Mouse (Mus musculus) cerebral cortex, adult 2 months (tissue): Measurements from ENCODE around the gene Ric8b.

ENCODE experiments used
- WGBS: fragments of 180-500 bp; shearing (Covaris S2); methylation state at CpG from one replicate; pipeline ENCODE4 v1.1.7; 2018; 5-methylcytosine and 5-hydroxymethylcytosine counted together

Ric8b gene

DNA sequence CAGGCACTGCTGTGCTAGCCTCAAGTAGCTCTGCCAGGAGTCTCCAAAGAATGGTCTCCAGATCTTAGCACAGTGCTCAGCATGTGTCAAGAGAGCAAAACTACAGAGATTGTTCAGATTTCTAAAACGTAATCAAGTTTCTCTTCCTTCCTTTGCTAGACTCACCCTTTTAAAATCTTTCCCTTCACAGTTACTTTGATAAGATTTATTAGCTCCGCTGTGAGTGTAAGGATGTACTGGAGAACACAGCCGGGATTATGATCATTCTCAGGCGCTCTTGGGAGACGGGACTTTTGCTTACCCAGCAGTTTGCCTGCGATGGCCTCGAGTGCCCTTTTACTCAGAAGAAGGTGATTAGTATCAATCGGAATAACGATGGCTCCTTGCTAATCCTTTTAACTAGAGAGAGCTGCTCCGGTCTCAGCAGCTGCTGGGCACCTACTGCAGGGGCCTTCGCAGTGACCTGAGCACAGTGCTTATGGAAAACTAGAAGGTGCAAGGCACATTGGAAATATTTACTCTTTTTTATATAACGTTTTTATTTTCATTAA, 43.0 kb downstream of the Ric8b start:
- 76% methylated on average over 12 of the region's 12 CpGs for WGBS

DNA sequence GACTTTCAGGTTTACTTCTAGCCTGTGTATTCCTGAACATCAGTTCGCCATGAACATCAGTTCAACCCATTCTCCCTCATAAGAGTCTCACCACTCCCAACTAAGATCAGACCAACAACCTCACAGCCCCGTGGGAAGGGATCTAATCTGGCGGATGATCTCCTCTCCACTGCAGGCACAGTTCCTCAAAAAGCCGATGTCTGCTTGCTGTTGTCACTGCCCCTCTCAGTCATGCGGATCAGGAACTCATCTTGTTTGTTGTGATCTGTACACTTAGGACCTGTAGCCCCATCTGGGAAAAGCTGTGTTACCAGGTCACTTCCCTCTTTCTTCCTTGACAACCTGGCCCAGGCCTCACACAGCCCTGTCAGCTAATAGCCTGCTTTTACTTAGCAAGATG, 45.7 kb downstream of the Ric8b start:
- 71% methylated on average over 5 of the region's 5 CpGs for WGBS

DNA sequence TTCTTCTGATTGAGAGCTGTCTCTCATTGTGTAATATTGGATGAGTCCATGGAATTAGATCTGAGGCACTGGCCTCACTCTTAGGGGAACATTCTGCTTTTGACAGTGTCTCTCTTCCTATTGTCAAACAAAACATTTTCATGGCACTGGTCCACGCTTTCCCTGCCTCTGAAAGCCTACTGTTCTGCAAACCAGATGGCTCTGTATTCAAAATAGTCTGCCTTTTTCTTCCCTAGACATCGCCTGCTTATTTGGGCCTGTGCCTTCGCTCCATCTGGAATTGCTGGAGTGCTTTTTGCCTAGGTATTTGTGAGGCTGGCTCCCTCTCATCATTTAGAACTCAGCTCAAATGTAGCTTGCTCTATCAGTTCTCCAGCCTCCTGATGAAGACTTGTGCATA, 46.3 kb downstream of the Ric8b start:
- 24% methylated on average over 3 of the region's 3 CpGs for WGBS

DNA sequence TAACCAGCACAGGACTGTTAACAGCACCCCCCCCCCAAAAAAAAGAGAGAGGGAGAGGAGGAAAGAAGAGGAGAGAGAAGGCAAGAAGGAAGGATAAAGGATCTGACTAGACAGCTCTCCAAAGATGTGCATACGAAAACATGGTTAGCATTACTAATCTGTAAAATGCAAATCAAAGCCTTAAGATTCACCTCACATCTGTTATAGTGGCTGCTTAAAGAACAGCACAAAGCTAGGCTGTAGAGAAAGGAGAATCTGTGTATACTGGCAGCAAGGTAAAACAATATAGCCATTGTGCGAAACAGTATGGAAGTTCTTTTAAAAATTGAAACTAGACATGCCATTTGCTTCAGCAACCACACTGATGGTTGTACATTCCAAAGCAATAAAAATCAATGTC, 49.1 kb downstream of the Ric8b start:
- 78% methylated on average over 2 of the region's 2 CpGs for WGBS

DNA sequence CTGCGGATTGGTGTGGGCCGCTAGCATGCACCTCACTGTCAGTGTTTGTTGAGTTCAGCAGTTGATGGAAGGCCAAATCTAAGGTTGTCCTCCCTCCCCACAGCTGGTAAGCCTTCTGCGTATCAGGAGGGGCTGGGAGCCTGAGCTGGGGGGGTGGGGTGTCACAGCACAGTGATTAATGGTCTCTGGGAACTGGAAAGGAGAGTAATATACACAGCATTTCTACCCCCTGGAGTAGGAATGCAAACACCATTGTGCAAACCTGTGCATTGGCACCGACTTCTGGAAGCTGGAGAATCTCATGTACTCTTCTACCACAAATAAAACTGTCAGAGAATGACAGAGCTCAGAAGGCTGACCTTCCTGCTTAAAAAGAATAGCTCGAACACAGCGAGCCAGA, 50.2 kb downstream of the Ric8b start:
- WGBS: 73% methylated on average over 6 of the region's 6 CpGs

DNA sequence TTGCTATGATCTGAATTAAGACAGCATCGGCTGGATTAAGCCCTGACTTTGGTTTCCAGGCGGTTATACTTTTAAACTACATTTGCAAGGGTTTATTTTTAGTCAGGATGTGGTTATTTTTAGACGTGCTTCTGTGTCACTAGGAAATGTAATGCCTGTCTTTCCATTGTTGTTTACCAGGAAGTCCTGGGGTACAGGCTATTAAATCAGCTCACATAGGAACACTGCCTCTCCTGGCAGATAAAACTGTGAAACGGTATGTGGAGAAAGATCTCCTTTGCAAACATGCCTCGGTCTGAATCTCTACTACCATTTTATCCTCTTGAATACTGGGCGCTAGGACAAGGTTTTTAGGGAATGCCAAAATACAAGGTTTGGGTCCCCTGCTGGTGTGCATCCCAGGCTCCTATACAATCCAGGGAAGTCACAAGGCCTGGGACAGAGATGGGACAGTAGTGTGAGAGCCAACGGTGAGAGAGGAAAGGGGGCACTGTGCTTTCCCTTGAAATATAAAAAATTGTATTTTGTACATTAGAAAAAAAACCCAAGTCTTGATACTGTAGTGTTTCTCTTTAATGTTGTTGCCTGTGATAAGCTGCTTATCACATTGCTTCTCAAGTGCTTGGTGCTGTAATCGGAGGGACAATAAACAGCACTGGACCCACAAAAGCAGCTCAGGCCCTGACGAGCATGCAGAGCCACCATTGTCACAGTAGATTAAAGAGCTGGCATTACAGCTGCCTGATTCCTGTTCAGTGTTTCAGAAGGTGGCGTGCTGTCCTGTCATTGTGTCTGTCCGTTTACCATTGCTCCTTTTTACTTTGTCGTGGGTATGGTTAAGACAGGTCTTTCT, 51.7 kb downstream of the Ric8b start:
- 58% methylated on average over 12 of the region's 12 CpGs for WGBS

DNA sequence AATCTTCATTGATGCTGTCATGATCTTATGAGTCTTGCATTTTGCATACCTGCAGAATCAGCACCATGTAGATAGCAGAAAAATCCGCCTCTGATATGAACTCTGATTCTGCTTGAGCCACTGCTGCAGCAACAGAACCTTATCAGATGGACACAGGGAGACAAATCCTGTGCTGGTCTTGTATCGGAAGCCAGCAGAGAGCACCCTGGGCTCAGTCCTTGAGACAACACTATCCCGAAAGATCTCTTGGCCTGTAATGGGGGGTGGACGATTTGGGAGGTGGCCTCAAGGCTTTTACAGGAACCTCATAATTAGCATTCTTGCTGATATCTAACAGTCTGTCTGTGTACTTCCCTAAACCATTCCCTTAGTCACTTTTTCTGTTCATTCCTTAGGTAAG, 57.8 kb downstream of the Ric8b start:
- WGBS: 92% methylated on average over 4 of the region's 4 CpGs

DNA sequence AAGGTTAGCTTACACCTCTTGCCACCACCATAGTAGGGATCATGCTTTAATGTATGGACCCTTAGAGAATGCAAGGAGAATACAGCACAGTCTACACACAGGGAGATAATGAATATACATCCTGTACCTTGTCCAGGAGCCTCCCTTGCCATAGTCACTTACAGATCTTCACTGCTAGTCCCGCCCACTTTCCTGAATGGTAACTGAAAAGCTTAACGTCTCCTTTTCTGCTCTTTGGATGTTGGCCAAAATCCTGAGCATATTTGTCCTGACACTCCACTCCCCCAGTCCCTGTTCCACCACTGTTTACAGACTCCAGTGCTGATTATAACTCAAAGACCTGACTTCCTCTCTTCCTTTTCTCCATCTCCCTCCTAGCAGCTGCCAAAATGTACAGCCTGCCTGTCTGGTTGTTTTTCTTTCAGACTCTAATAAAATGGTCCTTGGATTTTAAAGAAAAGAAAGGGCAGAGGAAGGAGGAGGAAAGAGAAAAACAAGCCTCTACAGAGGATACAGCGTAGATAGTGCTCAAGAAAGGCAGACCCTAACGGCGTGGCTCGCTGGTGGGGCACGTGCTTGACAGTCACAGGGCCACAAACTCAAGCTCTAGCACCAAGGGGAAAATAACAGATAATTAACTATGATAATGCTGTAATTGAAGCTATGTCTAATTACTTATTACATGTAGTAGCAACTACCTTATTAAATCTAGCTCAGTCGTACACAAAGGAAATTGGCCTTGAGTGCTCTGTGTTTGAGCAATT, 59.4 kb downstream of the Ric8b start:
- WGBS: 64% methylated on average over 8 of the region's 8 CpGs

DNA sequence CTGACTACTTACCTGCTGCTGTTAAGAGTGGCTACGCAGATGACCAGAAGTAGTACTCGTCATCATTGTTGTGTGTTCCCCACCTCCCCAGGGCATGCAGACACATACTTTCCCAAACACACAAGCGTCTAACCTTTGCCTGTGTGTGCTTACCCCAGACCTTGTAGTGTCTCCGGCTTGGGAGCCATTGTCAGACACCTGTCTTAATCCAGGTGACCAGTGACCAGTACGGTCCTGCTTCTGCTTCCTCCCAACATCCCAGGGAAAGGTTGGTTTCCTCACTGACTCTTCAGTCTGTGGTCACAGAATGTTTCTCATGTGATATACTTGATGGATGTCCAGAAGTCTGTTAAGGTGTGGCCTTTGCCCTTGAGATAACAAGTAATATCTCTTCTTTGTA, 62.9 kb downstream of the Ric8b start:
- WGBS: 95% methylated on average over 5 of the region's 5 CpGs

DNA sequence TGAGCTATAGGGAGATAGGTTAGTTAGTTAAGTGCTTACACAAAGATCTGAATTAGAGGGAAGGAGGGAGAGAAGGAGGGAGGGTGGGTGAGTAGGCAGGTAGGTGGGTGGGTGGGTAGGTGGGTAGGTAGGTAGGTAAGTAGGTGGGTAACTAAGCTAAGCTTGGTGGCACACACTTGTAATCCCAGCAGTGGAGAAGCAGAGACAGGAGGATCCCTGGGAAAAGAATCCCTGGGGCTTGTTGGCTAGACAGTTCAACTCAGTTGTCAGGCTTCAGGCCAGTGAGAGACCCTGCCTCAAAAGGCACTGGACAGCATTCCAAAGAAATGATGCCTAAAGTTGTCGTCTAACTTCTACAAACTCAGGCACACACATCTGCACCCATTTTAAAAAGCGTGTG, 64.0 kb downstream of the Ric8b start:
- WGBS: 96% methylated on average over 2 of the region's 2 CpGs

DNA sequence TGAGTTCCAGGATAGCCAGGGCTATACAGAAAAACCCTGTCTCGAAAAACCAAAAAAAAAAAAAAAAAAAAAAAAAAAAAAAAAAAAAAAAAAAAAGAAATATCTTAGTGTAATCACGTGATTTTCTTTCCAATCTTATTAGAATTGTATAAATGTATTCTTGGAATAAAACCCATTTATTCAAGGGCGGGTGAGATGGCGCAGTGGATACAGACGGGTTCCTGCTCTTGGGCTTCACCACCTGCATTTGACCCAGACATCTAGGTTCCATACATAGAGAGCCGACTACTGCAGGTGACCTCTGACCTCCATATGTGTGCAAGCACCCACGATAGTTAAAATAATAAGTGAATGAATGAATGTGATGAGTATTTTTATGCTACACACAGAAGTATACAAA, 65.3 kb downstream of the Ric8b start:
- WGBS: 86% methylated on average over 7 of the region's 7 CpGs

DNA sequence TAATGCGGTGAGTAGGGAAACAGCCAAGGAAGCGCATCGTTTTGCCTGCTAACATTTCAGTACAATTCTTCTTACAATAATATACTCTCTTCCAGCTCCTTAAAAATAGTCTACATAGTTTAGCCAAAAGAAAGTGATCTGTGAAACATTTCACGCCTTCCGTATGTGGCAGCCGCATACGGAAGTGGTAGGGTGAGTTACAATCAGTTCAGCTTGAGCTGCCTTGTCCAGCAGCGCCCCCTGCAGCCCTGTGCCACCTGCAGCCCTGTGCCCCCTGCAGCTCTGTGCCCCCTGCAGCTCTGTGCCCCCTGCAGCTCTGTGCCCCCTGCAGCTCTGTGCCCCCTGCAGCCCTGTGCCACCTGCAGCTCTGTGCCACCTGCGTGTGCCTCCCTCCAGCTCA, 68.5 kb downstream of the Ric8b start:
- 43% methylated on average over 9 of the region's 9 CpGs for WGBS

DNA sequence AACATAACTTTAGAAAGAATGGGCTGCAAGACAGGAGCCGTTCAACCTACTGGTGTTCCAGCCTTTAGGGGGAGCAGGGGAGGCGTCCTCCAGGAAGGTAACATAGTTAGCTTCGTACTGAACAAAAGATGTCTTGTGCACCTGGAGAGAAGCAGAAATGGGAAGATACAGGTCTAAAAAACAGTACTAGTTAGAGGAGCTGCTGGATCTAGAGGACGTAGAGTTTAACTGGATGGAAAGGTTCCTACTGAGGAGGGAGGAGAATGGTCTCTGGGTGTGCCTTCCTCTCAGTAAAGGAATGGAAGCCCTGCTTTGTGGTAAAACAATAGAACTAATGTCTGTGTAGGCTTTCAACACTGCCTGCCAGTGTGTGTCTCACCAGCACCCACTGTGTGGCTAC, 70.2 kb downstream of the Ric8b start:
- WGBS: 73% methylated on average over 4 of the region's 4 CpGs

DNA sequence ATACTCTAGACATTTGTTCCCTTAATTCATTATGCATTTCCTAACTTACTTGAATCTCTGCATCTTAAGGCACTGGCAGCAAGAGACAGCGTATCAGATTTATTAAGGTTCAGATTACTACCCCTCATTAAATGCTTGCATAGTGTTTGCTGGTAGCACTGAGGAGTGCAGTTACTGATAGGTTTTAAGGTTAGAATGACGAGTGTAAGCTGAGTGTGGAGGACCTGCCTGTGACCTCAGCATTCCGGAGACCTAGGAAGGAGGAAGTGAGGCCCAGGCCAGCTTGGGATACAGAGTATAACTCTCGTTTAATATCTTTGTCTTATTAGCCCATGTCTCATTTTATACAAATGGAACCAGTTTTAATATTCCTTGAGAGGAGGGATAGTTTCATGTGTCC, 71.2 kb downstream of the Ric8b start:
- WGBS: 85% methylated on average over 4 of the region's 4 CpGs

DNA sequence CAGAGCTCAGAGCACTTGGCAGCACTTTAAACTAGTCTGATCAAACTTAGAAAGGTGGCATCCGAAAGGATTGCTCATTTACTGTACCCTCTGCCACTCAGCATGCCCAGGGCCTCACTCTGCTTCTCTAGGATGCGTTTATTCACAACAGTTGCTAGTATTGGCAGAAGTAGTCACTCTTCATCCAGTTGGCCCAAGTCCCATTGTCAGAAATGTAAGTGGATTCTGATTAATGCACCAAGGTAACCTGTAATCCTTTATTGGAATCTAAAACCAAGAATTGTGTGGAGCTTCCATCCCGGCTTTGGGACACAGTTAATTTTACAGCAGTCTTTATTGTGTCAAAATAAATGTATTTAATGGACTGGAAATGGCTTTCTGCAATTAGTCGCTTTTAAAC, 76.9 kb downstream of the Ric8b start:
- WGBS: 74% methylated on average over 4 of the region's 4 CpGs

DNA sequence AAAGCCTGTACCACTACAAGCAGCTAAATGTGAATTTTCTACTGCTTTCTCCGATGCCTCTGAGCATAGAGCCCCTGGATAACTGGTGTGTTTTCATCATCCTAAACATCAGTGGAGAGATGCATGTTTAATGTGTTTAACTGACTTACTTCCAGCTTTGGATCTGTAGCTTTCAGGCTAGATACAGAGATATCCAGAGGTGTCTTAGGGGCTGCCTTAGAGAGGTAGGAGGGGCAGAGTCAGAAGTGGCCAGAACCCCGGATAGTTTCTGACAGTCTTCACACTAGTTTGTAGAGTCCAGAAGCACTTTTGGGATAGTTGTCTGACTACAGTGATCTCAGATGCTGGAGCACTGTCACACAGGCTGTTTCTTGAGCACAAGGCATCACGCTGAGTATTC, 77.6 kb downstream of the Ric8b start:
- 90% methylated on average over 3 of the region's 3 CpGs for WGBS

DNA sequence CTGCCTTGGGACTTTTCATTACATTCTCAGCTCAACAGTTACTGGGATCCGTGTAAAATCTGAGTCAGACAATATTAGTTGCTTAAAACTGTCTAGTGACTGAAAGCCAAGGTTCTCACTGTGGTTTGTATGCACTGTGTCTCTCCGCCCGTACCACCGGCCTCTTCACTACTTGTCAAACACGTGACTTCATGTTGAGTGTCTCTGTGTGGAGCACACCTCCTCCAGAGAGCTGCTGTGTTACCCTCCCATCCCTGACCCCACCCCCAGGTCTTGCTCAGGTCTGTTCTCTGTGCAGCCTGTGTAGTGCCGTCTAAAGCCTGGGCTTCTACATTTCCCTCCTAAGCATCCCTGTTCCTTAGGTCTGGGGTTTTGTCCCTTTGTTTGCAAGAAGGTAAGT, 79.0 kb downstream of the Ric8b start:
- 83% methylated on average over 6 of the region's 6 CpGs for WGBS

DNA sequence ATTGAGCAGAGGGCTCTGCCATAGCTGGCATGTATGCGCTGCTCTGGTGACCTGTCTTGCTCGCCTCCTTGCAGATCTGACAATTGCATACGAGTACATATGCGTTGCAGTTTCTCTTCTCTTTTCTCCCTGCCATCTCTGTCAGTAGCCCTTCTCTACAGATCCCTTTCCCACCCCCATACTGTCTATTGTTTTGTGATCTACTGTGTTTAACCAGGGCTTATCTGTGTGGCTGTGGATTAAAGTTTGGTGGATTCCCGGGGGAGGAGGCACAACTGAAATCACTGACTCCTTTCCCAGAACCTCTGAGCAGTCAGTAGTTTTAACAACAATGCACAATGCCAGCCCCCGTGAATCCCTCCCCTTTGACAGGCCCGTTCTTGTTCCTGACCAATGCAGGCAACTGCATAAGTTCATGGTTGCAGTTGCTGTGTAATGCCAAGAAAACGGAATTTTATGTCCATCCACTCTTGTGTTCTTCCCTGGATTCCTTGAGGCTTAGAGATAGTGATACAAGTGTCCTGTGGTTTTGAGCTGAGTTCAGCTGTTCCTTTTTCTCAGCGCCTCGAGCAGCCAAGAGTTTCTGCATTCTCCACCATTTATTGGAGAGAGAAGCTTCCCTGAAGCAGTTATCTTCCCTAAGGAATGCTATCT, 80.3 kb downstream of the Ric8b start:
- WGBS: 66% methylated on average over 10 of the region's 10 CpGs

DNA sequence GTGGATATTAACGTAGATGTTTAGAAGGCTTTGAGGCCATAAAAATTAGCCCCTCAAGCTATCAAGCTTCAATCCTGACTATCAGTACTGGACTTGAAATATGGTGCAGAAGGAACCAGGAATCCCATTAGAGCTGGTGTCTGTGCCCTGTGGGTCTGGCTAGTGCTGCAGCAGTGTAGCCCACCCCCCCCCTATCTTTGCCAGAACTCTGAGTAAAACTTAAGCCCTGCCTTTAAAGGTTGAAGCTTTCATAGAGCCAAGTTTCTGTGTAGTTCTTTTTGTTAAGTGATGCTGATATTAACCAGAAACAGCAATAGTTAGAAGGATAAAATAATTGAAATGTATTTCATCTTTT, 80.8 kb downstream of the Ric8b start:
- 92% methylated on average over 1 of the region's 1 CpGs for WGBS

DNA sequence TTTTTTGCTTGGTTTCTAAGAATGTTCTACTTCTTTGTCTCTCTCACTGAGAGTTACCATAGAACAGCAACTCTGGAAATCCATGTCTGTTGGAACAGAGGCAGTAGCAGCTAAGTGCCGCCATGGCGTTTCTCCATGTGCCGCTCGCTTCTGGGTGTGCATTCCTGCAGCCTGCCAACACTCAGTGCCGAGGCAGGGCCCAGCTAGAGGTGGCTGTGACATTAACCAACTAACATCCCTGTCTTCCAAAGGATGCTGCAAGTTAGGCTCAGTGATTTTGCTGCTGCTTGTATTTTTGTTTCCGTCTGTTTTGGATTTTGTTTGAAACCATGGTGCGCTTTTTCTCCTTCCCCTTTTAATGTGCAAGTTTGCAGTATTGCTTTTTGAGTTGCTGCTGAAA, 84.5 kb downstream of the Ric8b start:
- 79% methylated on average over 7 of the region's 7 CpGs for WGBS

DNA sequence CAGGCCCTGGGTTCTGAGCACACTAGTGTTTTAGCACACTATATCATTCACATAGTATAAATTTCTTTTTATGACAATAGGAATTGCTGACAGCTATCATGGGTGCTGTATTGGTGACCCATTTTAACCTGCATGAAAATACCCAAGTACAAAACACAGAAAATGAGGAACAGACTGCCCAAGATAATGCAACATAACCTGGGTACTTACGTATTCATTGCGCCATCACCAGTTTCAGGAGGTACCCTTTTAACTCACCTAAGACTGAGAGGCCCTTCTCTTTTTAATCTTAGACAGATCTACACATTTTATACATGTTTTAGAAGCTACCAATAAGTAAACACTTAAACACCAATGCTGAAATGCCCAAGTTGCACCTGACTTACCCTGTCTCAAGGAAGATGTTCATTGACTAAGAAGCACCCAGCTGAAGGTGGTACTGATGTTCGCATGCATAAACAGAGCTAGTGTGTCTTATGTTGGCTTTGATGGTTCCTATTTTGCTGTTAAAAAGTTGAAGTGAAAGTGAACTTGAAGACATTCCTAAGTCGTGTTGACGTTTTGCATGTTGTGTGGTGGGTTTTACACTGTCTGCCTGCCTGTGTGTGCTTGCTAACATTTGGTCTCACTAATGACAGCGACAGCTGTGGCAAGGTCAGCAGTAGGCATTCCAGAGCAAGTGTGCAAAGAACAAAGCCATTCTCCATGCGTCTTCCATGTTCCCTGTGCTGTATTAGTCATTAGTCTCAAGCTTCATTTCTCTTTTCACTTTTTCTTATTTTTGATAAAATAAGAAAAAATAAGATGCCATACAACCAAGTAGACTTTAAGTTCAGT, 86.0 kb downstream of the Ric8b start:
- 92% methylated on average over 7 of the region's 7 CpGs for WGBS
